Mouse (Mus musculus): ENCODE results near the gene Rasa4. TPM values are rescaled to one million over a fixed set of nuclear protein-coding genes. Genes with fewer than 3 reads are reported as not detected.

The Rasa4 gene
- 2.3 TPM in 2 replicates for polyA plus RNA-seq (2021; fragmentation: Nextera tagmentation)
- long read RNA-seq, experiment 1, transcript Rasa4-201 (21 exons, 2,914 nt) = major isoform, 6 of 18 reads
- long read RNA-seq, experiment 1, partial matches to known transcripts = 4 of 18 reads
- long read RNA-seq, experiment 1, other reads (novel, unspliced or antisense) = 6 of 18 reads
- long read RNA-seq, experiment 2, partial matches to known transcripts = 1 of 2 reads
- long read RNA-seq, experiment 2, other reads (novel, unspliced or antisense) = 1 of 2 reads

DNA sequence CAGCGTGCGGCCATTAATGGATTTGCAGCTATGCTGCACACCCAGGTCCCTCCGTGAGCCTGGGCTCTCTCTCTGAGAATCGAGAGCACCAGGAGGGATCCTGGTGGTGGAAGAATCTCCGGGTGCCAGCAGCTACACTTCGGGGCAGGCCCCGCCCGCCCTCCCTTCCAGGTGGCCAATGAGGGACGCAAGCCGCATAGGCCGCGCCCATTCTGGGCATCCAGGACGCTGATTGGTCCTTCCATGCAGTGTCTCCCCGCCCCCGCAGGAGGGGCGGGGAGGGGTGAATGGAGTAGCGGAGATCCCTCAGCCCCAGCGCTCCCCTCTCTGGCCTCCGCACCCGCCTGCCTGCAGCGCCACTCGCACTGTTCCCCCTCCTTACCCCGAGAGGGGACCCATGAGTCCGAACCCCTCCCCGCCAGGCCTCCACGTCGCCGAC, at the start of gene Rasa4:
TSS of gene Rasa4 (plus strand) at position 248 of the 439 bp plus-strand sequence.

DNA sequence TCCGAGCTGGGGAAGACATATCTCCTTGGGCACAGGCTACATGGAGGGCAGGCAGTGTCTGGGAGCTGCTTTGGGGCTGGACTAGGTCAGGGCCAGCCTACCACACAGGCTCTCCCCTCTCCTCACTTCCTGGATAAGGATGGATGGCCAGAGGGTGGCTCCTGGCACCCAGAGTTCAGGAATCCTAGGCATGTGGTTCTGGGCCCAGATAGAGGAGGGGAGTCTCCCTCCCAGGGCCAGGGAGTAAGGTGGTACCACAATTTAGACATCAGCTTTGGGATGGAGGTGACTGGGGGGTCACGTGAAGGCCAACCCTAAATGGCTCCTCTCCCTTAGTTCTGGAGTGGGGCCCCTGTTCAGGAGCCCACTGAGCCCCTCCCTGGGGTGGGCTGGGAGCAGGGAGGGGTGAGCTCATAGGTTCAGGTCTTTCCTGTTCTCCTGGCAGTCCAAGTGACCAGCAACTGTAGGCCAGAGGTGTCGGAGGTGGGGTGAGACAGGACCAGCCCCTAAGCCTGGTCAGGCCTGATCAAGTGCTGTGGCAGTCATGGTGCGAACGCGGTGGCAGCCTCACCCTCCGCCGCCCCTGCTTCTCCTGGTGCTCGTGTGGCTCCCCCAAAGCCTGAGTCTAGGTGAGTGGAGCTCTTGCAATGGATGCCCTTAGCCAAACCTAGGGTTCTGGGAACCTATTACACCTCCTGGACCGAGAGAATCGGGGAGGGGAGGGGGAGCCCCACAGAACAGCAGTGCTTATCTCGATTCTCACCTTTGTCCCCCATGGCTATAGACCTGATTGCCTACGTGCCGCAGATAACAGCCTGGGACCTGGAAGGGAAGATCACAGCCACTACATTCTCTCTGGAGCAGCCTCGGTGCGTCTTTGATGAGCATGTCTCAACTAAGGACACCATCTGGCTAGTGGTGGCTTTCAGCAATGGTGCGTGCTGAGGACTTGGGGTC, 45.2 kb upstream of the Rasa4 start, which contains the start of gene Upk3b:
TSS of gene Upk3b (plus strand) at position 239 of the 957 bp plus-strand sequence.

DNA sequence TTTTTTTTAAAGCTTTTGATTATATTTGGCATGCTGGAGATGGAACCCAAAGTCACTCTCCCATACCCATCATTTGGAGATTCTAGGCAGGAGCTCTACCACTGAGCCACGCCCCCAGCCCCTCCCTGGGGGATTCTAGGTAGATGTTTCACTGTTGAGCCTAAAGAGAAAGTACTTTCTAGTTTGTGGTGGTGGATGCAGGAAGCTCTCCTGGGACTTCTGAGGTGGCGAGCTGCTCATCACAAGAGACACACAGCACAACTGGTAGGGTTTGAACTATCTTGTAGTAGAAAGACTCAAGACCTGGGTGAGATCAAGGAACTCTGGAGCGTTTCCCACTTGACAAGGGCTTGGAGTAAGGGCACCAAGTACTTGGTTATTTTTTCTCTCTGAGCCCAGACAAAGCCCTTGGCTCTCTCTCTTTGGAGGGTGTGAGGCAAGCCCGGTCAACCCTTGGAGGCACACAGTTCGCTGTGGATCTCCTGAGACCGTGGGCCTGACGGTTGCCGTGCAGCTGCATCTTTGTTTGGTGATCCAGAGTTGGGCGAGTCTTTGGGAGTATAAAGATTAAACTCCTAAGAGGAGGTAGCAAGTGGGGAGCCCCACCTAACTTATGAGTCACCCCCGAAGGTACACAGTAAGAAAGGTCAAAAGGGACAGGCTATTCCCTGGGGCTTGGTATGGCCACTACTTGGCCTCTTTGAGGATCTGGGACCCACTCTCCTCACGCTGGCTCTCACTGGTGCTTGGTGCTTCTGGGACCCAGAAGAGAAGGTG, 29.2 kb upstream of the Rasa4 start, which contains the start of gene Upk3bl:
TSS of gene Upk3bl (plus strand) at position 192 of the 777 bp plus-strand sequence.

DNA sequence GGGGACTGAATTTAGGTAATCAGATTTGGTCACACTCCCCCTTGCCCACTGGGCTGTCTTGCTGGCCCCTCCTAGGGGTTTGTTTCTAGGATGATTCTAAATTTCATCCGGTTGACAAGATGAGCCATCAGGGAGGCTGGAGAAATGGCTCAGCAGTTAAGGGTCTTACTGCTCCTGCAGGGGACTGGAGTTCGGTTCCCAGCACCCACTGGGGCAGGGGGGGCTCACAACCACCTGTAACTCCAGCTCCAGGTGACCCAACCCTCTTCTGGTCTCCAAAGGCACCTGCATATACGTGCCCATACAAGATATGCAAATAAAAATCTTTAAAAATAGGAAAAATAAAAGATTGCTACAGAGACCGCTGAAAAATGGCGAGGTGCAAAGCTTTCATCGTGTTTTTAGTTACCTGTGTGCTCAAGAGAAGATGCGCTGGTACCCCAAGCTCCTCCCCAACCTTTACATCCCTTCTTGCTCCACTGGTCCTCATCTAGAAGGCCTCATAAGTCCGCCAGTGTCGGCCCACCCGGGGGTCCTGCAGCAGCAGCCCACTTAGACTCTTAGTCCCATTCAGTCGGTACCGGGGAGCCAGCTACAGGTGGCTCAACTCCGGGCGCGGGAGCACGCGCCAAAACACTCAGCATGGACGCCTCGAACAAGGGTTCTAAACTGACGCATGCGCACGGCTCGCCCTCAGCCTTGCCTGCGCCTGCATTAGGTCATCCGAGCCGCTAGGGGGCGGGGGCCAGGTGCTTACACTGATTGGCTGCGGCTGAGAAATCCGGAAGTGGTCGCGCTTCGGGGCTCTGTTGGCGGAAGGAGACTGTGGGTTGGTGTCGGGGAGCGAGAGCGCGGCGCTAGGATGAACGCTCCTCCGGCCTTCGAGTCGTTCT, 32.4 kb downstream of the Rasa4 start, which contains the start of gene Polr2j:
TSS of gene Polr2j (plus strand) at position 741 of the 893 bp plus-strand sequence.

DNA sequence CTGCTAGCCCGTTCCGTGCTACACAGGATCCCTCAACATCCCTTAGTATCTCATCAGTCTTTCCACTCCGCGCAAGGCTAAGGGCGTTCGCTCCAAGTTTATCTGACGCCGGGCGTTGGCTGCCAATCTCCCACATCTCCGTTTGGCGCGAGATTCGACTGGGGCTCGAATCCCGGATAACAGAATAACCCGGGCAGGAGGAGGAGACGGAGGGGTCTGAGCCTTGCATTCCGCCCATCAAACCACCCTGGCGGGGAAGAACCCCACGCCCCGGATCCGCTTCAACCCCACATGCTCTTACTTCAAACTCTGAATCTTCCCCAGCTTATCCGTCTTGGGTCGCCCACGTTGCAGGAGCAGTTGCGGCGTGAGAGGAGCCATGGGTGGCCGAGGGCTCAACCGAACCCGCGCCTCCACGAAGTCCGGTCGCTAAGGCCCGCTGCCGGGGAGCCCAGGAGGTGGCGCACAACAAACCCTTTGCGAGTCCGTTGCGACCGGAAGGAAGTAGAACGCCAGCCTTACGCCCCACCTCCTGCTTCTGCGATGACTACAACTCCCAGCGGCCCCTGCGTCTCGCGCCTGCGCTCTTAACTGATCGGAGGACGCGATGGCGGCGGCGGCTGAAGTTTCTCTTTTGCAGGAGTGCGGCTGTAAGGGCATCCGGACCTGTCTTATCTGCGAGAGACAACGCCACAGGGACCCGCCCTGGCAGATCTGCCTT, 52.0 kb downstream of the Rasa4 start, which contains the start of the genes Lrwd1 and Alkbh4:
TSS of gene Lrwd1 (minus strand) at position 504 of the 721 bp plus-strand sequence.
TSS of gene Alkbh4 (plus strand) at position 576 of the 721 bp plus-strand sequence.

Other genes starting within 250 kb of the Rasa4 start
- 21.3 and 32.6 TPM in 2 replicates for gene Hspb1, start 196.0 kb upstream of the Rasa4 start, polyA plus RNA-seq (2021; fragmentation: Nextera tagmentation)
- gene Ywhag, start 149.3 kb upstream of the Rasa4 start, polyA plus RNA-seq (2021; fragmentation: Nextera tagmentation) = 469 and 556 TPM in 2 replicates
- gene Ssc4d, start 109.4 kb upstream of the Rasa4 start, polyA plus RNA-seq (2021; fragmentation: Nextera tagmentation) = 0.65 and 1.0 TPM in 2 replicates
- not detected in 2 replicates for gene Zp3, start 103.8 kb upstream of the Rasa4 start, polyA plus RNA-seq (2021; fragmentation: Nextera tagmentation)
- gene Dtx2, start 89.1 kb upstream of the Rasa4 start, polyA plus RNA-seq (2021; fragmentation: Nextera tagmentation) = 6.4 and 6.8 TPM in 2 replicates
- not detected in 2 replicates for gene Upk3b, start 45.4 kb upstream of the Rasa4 start, polyA plus RNA-seq (2021; fragmentation: Nextera tagmentation)
- gene Upk3bl, start 29.4 kb upstream of the Rasa4 start, polyA plus RNA-seq (2021; fragmentation: Nextera tagmentation) = 0.94 and 1.1 TPM in 2 replicates
- 178 and 182 TPM in 2 replicates for gene Polr2j, start 32.7 kb downstream of the Rasa4 start, polyA plus RNA-seq (2021; fragmentation: Nextera tagmentation)
- gene Lrwd1, start 52.2 kb downstream of the Rasa4 start, polyA plus RNA-seq (2021; fragmentation: Nextera tagmentation) = 5.1 and 5.8 TPM in 2 replicates
- gene Alkbh4, start 52.2 kb downstream of the Rasa4 start, polyA plus RNA-seq (2021; fragmentation: Nextera tagmentation) = 7.5 and 7.7 TPM in 2 replicates
- gene Orai2, start 86.8 kb downstream of the Rasa4 start, polyA plus RNA-seq (2021; fragmentation: Nextera tagmentation) = 34.4 and 36.2 TPM in 2 replicates
- 51.5 and 52.0 TPM in 2 replicates for gene Prkrip1, start 115.0 kb downstream of the Rasa4 start, polyA plus RNA-seq (2021; fragmentation: Nextera tagmentation)
- 0.81 and 2.9 TPM in 2 replicates for gene Sh2b2, start 162.6 kb downstream of the Rasa4 start, polyA plus RNA-seq (2021; fragmentation: Nextera tagmentation)

All from left cerebral cortex, adult 6 months (tissue).